Mouse (Mus musculus): ENCODE measurements at regions not wholly inside any gene's neighbourhood (a gene's known extent, or its start where the extent isn't known, plus 50 kb on each side); places are given as distances from the start of the nearest gene placed in this dataset.

GRCm38 (mm10) chrX:142618389-142618788 is 62.8 kb upstream of the Tmem164 start:
- Histone ChIP-seq H3K9ac (ENCODE audit: insufficient read depth, low read depth, low read length, poor library complexity, severe bottlenecking) (no peak overlapping the region), H3K36me3 (ENCODE audit: control insufficient read depth, insufficient read depth, low read length, poor library complexity, severe bottlenecking) (no peaks in the 10 kb centered on the region), H3K4me1 (ENCODE audit: control insufficient read depth in 2 of 2, insufficient read depth in 2 of 2, low read length in 2 of 2, poor library complexity in 1 of 2) (no peaks in the 10 kb centered on the region), H3K4me3 (ENCODE audit: insufficient read depth in 1 of 2, low read depth in 1 of 2, low read length in 2 of 2, poor library complexity in 1 of 2, severe bottlenecking in 1 of 2) (no peak overlapping the region), H3K9me3 (ENCODE audit: control insufficient read depth, insufficient read depth, low read depth, low read length) (no peaks in the 10 kb centered on the region), H3K27ac (ENCODE audit: insufficient read depth, low read depth, low read length, poor library complexity, severe bottlenecking) (no peak overlapping the region)
- TF ChIP-seq CHD2 (IDR thresholded peaks at IDR 0.05; ENCODE audit: low read depth, low read length) (no peak), HCFC1 (IDR thresholded peaks at IDR 0.05; ENCODE audit: borderline replicate concordance, insufficient read depth, low read length) (no peak), MAFK (IDR thresholded peaks at IDR 0.05; ENCODE audit: insufficient read depth, low read depth, low read length) (no peak)
- in situ Hi-C loops (cut with MboI; ENCODE audit: low sequenced_read_pairs in 2 of 2, unreplicated experiment in 2 of 2), result no loop called here
- DNase-seq (ENCODE audit: low read depth, low spot score), result no peak

DNA sequence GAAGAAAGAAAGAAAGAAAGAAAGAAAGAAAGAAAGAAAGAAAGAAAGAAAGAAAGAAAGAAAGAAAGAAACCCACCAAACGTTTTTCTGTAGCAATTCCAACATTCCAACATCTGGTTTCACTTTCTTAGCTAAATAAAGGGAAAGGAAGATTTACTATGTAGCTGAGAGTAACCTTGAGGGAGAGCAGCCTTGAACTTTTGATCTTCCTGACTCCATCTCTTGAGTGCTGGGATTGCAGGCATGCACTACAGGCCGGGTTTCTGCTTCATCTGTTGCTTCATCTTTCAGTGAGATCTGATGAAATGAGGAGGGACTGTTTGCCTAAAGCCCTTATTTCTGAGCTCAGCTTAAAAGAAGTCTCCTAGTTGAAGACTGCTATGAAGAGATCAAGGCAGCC is 57.8 kb upstream of the Tmem164 start:
- no peak for TF ChIP-seq HCFC1 (IDR thresholded peaks at IDR 0.05; ENCODE audit: borderline replicate concordance, insufficient read depth, low read length)
- TF ChIP-seq ZNF384 (IDR thresholded peaks at IDR 0.05; ENCODE audit: low read depth, low read length), result no peak
- no peak for TF ChIP-seq MAFK (IDR thresholded peaks at IDR 0.05; ENCODE audit: insufficient read depth, low read depth, low read length)
- Histone ChIP-seq H3K27ac (ENCODE audit: insufficient read depth, low read depth, low read length, poor library complexity, severe bottlenecking) (no peak overlapping the region), H3K9me3 (ENCODE audit: control insufficient read depth, insufficient read depth, low read depth, low read length) (no peaks in the 10 kb centered on the region), H3K4me1 (ENCODE audit: control insufficient read depth in 2 of 2, insufficient read depth in 2 of 2, low read length in 2 of 2, poor library complexity in 1 of 2) (no peaks in the 10 kb centered on the region), H3K4me3 (ENCODE audit: insufficient read depth in 1 of 2, low read depth in 1 of 2, low read length in 2 of 2, poor library complexity in 1 of 2, severe bottlenecking in 1 of 2) (no peak overlapping the region), H3K36me3 (ENCODE audit: control insufficient read depth, insufficient read depth, low read length, poor library complexity, severe bottlenecking) (no peaks in the 10 kb centered on the region), H3K9ac (ENCODE audit: insufficient read depth, low read depth, low read length, poor library complexity, severe bottlenecking) (no peak overlapping the region)
- in situ Hi-C loops (cut with MboI; ENCODE audit: low sequenced_read_pairs in 2 of 2, unreplicated experiment in 2 of 2), result no loop called here
- DNase-seq (ENCODE audit: low read depth, low spot score), result no peak

DNA sequence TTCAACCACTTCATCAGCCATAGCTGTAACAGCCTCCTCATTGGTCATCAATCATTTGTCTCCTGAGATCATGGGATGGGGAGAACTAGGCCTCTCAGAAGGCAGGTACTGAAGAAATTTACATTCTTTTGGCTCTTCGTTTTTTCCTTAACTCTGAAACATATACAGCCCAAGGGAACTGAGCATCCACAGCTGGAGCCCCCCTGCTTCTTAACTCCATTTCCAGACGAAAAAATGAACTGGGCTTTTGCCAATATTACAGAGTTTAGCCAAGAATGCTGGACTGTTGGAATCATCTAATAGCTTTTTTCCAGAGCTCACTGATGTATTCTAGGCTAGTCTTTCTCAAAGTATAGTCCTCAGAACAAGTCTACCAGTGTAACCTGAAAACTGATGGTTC is 57.3 kb upstream of the Tmem164 start:
- no peaks in the 10 kb centered on the region for H3K9me3 ChIP-seq (ENCODE audit: control insufficient read depth, insufficient read depth, low read depth, low read length)
- no peak overlapping the region for H3K9ac ChIP-seq (ENCODE audit: insufficient read depth, low read depth, low read length, poor library complexity, severe bottlenecking)
- H3K36me3 ChIP-seq (ENCODE audit: control insufficient read depth, insufficient read depth, low read length, poor library complexity, severe bottlenecking), result no peaks in the 10 kb centered on the region
- TF ChIP-seq CHD2 (IDR thresholded peaks at IDR 0.05; ENCODE audit: low read depth, low read length), result no peak
- no peak for TF ChIP-seq ZC3H11A (IDR thresholded peaks at IDR 0.05; ENCODE audit: borderline replicate concordance, low read depth, low read length)
- TF ChIP-seq ZNF384 (IDR thresholded peaks at IDR 0.05; ENCODE audit: low read depth, low read length), result no peak
- TF ChIP-seq MAFK (IDR thresholded peaks at IDR 0.05; ENCODE audit: insufficient read depth, low read depth, low read length), result no peak
- H3K4me1 ChIP-seq (ENCODE audit: control insufficient read depth in 2 of 2, insufficient read depth in 2 of 2, low read length in 2 of 2, poor library complexity in 1 of 2), result no peaks in the 10 kb centered on the region
- in situ Hi-C loops (cut with MboI; ENCODE audit: low sequenced_read_pairs in 2 of 2, unreplicated experiment in 2 of 2), result no loop called here
- no peak overlapping the region for H3K27ac ChIP-seq (ENCODE audit: insufficient read depth, low read depth, low read length, poor library complexity, severe bottlenecking)
- no peak for DNase-seq (ENCODE audit: low read depth, low spot score)
- no peak overlapping the region for H3K4me3 ChIP-seq (ENCODE audit: insufficient read depth in 1 of 2, low read depth in 1 of 2, low read length in 2 of 2, poor library complexity in 1 of 2, severe bottlenecking in 1 of 2)
